Mouse (Mus musculus) layer of hippocampus, adult 8-10 months (tissue): ENCODE measurements around the gene R3hdml. TPM values are rescaled to one million over a fixed set of nuclear protein-coding genes. Genes with fewer than 3 reads are reported as not detected.

Source experiments
- DNase-seq, 2 experiments: peaks; one replicate each; pipeline ENCODE4 v3.0.0; 2022; ENCODE audit warnings: low spot score in 2 of 2
- total RNA-seq, 4 experiments: library from RNA; stranded (reverse); gene quantifications; 2 replicates each; pipeline ENCODE4 v1.2.4; 2022

The R3hdml gene
- total RNA-seq, 4 experiments from 2014 or later = not detected

DNA sequence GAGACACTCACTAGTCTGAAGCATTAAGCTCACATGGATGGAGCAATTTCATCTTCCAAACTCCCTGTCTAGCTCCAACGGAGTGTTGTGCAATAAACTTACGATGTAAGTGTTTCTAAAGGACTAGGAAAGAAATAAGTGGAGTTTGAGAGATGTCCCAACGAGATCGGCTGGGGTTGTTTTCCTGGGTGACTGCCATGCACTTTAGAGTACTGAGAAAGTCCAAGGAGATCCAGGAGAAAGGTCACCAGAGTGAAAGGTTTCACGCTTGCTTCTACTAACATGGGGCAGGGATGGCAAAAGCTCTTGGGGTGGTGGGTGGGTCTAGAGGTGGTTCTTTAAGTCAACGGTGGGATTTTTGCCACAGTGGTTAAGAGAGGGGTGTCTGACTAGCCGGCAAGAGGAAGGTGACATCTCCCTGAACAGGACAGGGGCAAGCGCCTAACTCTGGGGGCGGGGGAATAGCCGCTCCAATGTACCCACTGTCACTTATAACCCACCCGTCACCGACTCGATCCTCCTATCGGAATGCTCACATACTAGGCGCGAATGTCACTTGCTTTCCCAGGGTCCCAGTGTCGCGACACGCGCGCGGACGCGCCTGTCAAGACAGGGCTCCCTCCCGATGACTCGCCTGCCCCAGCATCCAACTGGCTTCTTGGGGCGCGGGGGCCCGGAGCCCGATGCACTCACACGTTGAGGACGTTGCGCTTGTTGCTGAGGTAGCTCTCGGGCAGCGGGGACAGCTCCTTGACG, 20.2 kb upstream of the R3hdml start:
- DNase-seq = no peak

DNA sequence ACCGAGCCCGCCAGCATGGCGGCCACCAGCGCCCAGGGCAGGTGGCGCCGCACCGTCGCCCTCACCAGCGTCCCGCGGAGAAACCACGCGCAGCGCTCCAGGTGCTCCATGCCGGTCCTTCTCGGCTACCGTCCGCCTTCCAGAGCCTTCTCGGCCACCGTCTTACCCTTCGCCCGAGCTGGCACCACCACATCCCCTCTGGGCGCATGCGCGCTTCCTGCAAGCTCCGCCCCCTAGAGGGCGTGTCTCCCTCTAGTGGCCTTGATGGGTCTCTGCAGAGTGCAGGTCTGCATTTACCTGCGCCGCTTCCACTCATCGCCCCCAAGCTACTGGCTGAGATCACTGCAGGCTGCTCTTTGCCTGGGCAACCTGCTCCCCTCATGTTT, 19.7 kb upstream of the R3hdml start, which contains the start of gene Fitm2:
Fitm2 (minus strand) TSS at position 164 of the 386 bp plus-strand sequence.
- DNase-seq = peak; percentile 92 to 98

DNA sequence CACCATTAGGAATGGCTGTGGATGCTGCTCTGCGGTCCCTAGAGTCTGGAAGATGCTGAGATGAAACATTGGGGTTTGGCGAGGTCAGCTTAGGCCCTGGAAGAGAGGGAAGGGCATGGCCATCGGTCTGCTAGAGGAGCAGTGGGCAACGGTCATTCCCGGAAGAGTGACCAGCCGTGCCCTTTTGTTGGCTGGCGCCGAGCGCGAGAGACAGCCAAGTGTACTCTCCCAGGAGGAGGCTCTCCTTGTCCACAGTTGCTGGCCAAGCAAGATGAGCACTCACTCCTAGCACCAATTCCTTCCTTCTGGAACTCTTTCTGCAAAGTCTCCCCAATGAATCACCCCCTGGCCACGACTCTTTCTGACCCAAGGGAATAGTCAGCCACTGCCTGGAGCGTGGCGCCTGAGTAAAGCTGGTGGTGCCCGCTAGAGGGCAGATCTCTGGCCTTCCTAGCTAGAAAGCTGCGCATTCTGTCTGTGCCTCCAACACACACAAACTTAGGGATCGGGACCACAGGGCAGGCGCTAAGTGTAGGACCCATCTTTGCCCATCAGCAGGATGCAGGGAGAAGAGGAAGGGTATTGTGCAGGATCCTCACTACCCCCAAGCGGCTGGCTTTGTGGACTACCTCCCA, 11.8 kb upstream of the R3hdml start:
- no peak for DNase-seq

DNA sequence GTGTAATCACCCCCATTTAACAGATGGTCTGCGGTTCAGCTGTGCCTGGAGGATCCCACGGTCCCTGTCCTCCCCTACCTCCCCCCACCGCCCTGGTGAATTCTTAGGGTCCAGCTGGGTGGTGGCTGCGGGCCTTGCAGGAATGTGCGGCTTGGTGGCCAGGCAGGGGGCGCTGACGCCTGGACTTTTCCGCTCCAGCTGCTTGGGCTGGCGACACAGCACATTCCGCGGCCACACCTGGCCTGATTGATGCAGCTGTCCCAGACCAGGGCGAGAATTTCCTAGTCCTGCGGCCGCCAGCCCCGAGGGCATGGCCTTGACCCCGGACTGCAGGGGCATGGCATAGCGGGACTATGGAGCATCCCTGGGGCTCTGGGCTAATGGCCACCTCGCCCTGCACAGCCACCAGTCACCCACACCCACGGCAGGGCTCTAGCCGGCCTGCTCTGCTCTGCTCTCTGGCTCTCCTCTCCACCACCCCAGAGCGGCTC, 10.5 kb upstream of the R3hdml start:
- no peak for DNase-seq

DNA sequence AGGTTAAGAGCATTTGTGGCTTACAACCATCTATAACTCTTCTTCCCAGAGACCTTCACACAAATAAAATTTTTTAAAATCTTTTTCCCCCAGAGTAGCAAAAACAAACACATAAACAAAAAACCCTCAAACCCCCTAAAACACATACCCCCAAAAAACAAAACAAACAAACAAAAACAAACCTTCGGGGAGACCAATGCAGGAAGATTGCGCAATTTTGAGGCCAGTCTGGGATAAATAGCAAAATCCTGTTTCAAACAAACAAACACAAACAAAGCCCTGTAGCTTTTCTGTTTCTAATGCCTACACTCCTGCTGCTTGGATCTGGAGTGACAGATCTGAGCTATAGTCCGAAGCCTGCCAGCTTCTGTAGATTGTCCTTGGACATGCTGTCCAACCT, 4.8 kb upstream of the R3hdml start:
- no peak for DNase-seq

DNA sequence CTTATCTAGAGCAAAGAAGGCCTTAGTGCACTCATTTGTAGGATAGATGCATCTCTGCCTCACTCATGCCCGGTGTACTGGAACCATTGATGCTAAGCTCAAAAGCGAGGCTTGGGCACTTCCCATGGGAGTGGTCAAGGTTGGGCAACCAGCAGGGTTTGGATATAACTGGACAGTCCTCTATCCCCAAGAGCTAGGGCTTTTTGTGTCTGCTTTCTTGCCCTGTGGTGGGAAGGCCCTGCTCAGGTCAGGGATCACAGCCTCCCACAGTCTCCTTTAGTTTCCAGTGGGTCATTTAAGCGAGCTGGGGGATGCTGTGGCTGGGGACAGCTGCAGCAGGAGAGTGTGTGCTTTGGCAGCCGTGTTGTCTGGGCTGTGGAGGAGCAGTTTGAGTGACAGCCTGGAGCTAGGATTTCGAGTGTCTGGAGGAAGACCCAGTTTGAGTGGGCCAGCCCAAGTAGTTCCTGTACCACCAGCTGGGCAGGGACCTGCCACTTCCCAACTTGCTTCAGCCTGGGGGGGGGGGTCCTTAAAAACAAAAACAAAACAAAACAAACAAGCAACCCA, 2.3 kb upstream of the R3hdml start:
- no peak for DNase-seq

DNA sequence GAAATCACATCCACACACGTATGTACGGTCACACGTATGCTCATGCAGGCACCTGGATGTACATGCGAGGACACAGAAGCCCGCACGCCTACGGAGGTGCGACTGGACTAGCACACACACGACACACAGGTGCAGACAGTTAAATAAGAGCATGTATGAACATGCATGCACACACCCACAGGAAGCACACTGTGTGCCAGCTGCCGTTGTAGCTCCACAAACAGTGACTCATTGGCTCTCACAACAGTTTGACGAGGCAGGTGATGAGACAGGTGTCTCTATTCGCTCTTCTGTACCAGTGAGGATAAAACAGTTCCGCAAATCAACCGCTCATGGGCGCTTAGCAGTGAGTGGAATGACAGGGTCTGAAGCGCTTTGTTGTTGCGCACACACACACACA, 1.5 kb upstream of the R3hdml start:
- no peak for DNase-seq

DNA sequence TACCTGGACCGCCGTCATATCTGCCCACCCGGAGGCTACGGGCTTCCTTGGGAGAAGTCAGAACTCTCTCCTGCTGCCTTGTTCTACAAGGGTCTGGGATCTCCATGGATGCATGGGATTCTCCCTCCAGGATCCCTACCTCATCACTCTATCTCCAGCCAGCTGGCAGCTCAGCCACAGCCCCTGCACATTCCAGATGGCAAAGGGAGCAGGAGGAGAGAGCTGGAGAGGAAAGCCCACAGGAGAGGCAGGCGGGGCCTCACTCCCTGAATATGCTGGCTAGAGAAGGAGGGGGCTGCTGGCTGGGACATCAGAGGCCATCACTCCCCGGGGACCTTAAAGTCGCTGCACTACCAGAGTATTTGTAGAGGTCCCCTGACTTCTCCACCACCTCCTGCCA, 767 bp upstream of the R3hdml start:
- DNase-seq = no peak

DNA sequence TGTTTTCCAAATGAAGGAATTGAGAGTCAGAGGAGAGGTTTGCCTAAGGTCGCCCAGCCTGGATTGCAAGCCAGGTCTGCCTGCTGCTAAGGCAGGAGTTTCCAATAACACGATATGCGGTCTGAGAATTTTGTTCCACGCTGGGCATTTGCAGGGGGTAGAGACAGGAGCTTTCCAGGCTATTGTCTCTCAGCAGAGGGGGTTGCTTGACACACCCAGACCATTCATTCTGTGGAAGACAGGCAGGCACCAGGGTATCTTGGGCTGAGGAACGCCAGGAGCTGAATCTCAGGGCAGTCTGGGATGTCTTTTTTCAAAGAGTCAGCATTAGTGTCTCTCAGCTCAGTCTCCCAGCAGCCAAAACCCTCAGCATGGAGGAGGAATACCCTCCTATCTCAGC, 913 bp downstream of the R3hdml start:
- no peak for DNase-seq

DNA sequence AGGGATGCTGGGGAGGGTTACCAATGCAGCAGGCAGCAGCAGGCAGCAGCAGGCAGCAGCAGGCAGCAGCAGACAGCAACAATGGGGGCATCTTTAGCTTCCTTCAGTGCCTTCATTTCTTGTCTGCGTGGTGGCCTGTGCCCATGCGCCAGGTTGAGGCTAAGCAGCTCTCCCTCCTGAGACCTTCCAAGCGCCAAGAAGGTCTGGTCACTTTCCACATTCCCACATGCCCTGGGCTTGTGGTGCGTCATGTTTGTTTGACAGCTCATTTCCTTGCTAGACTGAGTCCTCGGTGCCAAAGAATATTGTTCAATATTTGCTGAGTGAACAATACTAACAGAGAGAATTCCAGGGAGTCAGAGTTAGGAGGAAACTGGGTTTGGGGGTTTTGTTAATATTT, 1.9 kb downstream of the R3hdml start:
- DNase-seq = no peak

DNA sequence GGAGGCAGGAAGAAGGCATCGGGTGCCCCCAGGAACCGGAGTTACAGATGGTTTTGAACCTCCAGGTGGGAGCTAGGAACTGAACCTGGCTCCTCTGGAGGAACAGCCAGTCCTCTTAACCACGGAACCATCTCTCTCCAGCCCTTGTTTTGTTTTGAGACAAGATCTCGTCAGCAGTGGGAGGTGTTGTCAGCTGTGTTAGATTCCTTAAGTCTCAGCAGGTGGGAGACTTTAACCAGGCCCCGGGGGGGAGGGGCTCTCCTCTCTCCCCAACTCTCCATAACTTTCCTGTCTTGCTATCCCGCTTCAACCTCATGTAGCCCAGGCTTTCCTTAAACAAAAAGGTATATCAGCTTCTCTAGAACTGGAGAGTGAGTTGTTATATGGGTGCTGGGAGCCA, 2.3 kb downstream of the R3hdml start:
- DNase-seq = no peak

DNA sequence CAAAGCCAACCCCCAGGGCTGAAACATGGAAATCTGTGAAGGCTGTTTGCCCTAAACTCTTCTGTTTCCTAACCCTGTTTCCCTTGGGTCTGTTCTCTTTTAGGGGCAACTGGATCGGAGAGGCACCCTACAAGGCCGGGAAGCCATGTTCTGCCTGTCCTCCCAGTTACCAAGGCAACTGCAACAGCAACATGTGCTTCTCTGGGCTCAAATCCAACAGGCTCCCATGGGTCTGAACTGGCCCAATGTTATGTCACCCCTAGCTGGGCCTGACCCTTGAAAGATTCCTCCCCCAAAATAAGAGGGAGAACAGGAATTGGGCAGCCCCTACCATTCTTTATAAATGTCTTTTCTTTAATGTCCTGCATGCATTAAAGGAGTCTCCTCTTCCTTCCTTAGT, 10.1 kb downstream of the R3hdml start:
- DNase-seq = no peak

DNA sequence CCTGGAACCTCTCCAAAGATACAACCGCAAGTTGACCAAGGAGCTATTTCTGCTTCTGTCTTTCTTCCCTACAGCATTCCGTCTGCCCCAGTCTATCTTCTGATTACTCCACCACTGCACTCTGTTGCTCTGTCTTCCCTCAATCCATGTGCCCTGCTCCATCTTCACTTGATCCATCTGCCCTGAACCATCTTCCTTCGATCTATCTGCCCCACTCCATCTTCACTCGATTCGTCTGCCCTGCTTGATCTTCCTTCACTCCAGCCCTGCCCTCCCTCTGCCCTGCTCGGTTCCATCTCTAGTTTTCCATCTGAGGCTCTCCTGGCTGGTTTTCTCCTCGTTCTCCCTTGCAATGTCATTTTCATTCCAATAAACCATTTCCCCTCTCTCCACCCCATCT, 11.1 kb downstream of the R3hdml start:
- no peak for DNase-seq

DNA sequence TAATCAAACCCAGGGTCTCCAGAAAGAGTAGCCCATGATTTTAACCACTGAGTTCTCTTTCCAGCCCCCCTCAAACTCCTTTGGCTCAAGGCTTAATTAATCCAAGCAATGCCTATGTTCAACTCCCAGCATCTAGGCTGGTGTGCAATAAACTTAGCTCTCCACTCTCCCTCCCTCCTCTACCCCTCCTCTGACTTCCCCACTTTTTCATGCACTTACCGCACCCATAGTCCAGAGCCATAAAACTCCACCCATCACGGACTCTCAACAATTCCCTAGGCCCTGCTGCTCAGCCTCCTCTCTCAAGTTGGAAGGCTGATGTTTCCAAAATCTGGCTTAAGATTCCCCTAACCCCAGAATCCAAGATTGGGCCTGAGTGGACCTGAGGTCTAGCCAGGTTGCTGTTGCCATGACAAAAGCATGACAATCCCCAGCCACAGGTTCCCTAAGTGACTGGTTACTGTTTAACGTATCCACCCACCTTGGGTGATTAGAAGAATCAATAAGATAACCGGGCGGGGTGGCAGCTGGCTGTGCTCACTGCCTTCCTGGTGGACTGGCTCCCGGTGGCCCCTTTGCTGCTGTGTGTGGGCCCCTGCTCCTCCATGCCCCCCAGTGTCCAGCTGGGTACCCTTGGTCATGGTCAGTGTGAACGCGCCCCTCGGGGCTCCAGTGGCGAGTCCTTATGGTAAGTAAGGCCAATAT, 14.3 kb downstream of the R3hdml start, which contains the start of gene Hnf4a:
Hnf4a (plus strand) TSS at position 509 of the 705 bp plus-strand sequence.
- DNase-seq = no peak

DNA sequence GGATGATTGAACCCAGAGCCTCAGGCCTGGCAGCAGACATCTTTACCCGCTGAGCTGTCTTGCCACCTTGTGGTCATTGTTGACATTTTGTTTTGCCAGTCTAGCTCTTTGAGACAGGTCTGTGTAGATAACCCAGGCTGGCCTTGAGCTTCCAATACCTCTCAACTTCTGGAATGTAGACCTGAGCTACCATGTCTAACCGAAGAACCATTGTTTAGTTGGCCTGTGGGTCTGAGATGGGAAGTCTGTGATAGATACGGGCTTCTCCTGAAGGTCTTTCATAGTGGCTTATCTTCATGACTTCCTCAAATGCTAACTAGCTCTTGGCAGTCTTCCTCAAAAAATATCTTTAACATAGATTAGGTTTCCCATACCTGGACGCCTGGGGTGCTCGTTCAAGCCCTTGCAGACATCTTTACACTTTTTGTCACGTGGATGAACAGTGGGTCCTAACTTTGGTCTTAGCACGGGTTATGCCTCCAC, 33.7 kb downstream of the R3hdml start:
- DNase-seq = no peak

DNA sequence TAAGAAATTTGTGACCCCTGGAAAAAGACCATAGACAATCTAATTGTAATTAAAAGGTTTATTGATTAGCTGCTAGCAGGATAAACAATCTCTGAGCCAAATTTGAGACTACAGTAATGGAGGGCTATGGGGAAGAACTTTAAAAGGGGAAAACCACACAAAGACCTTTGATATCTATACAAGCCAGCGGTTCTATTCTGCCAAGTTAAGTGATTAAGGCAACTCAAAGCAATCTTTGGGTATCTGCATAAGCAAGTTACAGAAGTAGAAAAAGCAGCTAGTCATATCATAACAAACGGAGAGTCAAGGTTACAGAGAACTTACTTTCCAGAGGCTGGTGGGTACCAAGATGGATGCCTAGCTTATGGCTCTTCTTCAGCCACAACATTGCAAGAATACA, 35.4 kb downstream of the R3hdml start:
- DNase-seq = no peak

DNA sequence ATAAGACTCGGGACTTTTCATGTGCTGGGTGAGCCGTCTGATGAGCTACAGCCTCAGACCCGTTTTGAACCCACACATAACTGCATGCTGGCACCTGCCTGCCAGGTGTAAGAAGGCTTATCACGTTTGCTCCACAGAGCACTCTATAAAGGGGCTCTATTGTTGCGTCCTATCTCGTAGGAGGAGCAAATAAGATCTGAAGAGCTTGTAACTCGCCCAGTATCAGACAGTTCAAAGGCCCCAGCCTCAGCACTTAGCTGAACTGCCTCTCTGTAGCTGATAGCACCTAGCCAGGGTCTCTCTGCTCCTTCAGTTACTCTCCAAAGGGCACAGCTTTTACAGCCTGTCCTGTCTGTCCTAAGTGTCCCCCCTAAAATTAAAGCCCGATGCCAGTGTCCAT, 38.3 kb downstream of the R3hdml start:
- DNase-seq = no peak

DNA sequence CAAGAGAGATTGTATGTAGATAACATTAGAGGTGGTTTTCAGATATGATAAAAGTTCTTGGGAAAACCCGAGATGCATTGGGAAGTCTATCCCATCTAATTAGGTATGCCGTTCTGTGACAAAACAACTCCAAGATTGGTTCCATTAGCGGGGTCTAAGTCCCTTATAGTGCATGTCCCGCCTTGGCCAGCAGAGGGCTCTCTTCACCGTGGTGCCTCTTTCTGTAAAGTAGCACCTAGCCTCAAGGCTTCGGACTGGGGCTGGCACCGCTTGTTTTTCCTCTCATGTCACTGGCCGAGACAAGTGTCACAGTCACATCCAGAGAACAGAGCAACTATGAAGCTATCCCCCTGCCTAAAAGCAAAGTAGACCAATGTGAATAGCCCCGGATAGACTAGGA, 39.8 kb downstream of the R3hdml start:
- peak; percentile 23 to 79 for DNase-seq

DNA sequence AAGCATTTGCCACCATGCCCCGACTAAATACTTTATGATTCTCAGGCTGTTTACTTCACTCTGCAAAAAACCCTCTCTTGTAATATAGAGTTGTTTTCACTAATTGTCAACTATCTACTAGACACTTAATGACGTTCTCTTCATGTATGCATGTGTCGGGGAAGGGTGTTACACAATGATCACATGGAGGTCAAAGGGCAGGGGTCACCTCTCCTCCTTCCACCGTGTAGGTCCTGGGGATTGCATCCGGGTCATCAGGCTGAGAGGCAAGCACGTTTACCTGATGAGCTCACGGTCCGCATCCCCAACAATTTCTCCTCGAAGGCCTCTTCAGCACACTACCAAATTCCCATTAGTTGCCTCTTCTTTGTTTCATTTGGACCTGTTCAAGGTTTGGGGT, 41.1 kb downstream of the R3hdml start:
- no peak for DNase-seq

DNA sequence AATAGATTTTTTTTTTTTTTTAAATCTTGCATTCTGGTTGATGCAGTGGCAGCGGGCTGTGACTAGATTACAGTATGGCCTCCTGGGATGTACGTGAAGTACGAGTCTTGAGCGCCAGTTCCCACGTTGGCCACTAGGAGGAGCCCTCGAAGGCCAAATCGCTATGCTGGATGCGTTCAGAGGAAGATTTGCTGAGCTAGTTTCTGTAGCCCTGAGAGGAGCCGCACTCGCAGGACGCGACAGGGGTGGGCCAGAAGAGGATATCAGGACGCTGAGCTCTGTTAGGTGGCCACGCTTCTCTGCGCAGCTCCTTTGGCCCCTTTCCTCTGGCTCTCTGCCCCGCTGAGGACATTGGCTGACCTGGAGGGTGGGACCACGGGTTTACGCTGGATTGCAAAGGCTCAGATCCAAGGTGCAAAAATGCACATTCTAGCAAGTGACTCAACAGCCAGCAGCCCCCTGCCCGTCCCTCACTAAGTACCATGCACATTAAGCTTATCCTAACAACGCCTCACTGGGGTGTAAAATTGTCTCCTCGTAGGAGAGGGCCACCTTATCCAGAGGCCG, 42.9 kb downstream of the R3hdml start:
- peak; percentile 79 to 94 for DNase-seq

DNA sequence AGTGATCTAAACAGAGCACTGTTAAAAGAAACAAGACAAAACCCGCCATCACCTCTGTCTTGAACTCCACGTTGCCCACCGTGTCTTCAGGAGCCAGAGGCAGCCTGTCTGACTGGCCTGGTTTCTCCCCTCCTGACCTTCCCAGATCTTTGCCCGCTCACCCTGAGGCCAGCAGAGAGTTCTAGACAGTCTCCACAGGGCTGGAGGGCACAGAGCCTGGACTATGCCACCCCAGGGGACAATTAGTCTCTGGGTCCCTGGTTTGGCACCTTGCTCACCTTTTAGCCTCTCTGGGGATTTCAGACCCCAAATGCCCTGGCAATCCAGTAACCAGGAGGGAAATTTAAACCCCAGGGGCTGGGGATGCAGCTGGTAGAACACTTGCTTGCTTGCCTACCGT, 45.3 kb downstream of the R3hdml start:
- DNase-seq = no peak
